Mouse (Mus musculus) lung, embryonic 16.5 days (tissue): ENCODE results near the gene Fam8a1. TPM values are rescaled to one million over a fixed set of nuclear protein-coding genes. Genes with fewer than 3 reads are reported as not detected.

ENCODE experiments used
- ATAC-seq: fragments of 200-750 bp; cut with Nextera tagmentation; 2 replicates; pipeline ENCODE4 v1.8.0; 2017; ENCODE audit warnings: low read depth, mild to moderate bottlenecking, moderate library complexity
- H3K27ac ChIP-seq: fragments of 300-500 bp; sonication (generic); 2 replicates; pipeline ENCODE4 v1.5.1; 2014; ENCODE audit warnings: mild to moderate bottlenecking, control low read depth, low read length
- H3K27me3 ChIP-seq: fragments of 300-500 bp; sonication (generic); 2 replicates; pipeline ENCODE4 v1.6.1; 2014; ENCODE audit warnings: low read depth, low read length, mixed read lengths; ENCODE audit not compliant: control insufficient read depth, insufficient read depth
- H3K36me3 ChIP-seq: fragments of 300-500 bp; sonication (generic); 2 replicates; pipeline ENCODE4 v1.6.1; 2014; ENCODE audit warnings: low read length; ENCODE audit not compliant: control insufficient read depth, insufficient read depth
- H3K4me1 ChIP-seq: fragments of 300-500 bp; sonication (generic); replicated peaks from 2 replicates; pipeline ENCODE4 v1.6.1; 2014; ENCODE audit warnings: low read length, mixed read lengths; ENCODE audit not compliant: control insufficient read depth, insufficient read depth
- H3K4me2 ChIP-seq: fragments of 300-500 bp; sonication (generic); 2 replicates; pipeline ENCODE4 v1.6.1; 2014; ENCODE audit warnings: low read depth, low read length, control low read depth
- H3K4me3 ChIP-seq: fragments of 300-500 bp; sonication (generic); 2 replicates; pipeline ENCODE4 v1.5.1; 2014; ENCODE audit warnings: mild to moderate bottlenecking, low read length, control low read depth
- H3K9ac ChIP-seq: fragments of 300-500 bp; sonication (generic); 2 replicates; pipeline ENCODE4 v1.6.1; 2014; ENCODE audit warnings: low read length, control low read depth
- H3K9me3 ChIP-seq: fragments of 300-500 bp; sonication (generic); 2 replicates; pipeline ENCODE4 v1.6.1; 2016; ENCODE audit warnings: low read length; ENCODE audit not compliant: control insufficient read depth
- WGBS: fragments of 180-500 bp; shearing (Covaris S2); extraction: QIAGEN DNeasy Blood & Tissue Kit; methylation state at CpG from one replicate; pipeline ENCODE4 v1.1.7; 2014; 5-methylcytosine and 5-hydroxymethylcytosine counted together
- polyA plus RNA-seq: library from polyadenylated mRNA; unstranded; fragments of >200 nt; fragmentation: Nextera tagmentation; extraction: Ambion mirVana; gene quantifications from 2 replicates; pipeline ENCODE4 v1.2.1, GENCODE M21; 2015

Gene Fam8a1
- polyA plus RNA-seq, 1 experiment from 2014 or later = 6.7 TPM

- Histone ChIP-seq H3K9ac (no peak overlapping the region), H3K27me3 (no peaks in the 10 kb centered on the region), H3K27ac (no peak overlapping the region), H3K4me2 (no peak overlapping the region), H3K4me3 (no peak overlapping the region), H3K4me1 (no peaks in the 10 kb centered on the region; the same call in 1 of the 2 replicates), H3K36me3 (no peaks in the 10 kb centered on the region), H3K9me3 (peaks cover 2% of the 10 kb centered on the region; the same call in 1 of the 2 replicates)
- 32% methylated on average over 4 of the region's 4 CpGs for WGBS
- ATAC-seq = no peak
Measured at GRCm38 (mm10) chr13:46663461-46663964, 5.8 kb upstream of the Fam8a1 start.

- WGBS = under 1% methylated on average over 42 of the region's 96 CpGs
- no peaks in the 10 kb centered on the region for H3K27me3 ChIP-seq
- H3K4me1 ChIP-seq = peaks cover 8% of the 10 kb centered on the region
- H3K4me3 ChIP-seq = peak overlapping the region; percentile 90
- peak overlapping the region; percentile 72 for H3K27ac ChIP-seq
- H3K9ac ChIP-seq = peak overlapping the region; percentile 90
- peak; percentile 75 for ATAC-seq
- H3K36me3 ChIP-seq = peaks cover 5% of the 10 kb centered on the region
- no peaks in the 10 kb centered on the region for H3K9me3 ChIP-seq
- H3K4me2 ChIP-seq = peak overlapping the region; percentile 90
Measured at GRCm38 (mm10) chr13:46669620-46670271, 424 bp downstream of the Fam8a1 start.

GRCm38 (mm10) chr13:46670514-46670913 is 1.2 kb downstream of the Fam8a1 start:
- H3K9ac ChIP-seq = peak overlapping the region; percentile 90
- H3K4me2 ChIP-seq = peak overlapping the region; percentile 90
- H3K27me3 ChIP-seq = no peaks in the 10 kb centered on the region
- H3K36me3 ChIP-seq = peaks cover 5% of the 10 kb centered on the region
- no peaks in the 10 kb centered on the region for H3K9me3 ChIP-seq
- H3K4me1 ChIP-seq = peaks cover 8% of the 10 kb centered on the region
- no peak for ATAC-seq
- no peak overlapping the region for H3K27ac ChIP-seq
- H3K4me3 ChIP-seq = peak overlapping the region; percentile 90
- 53% methylated on average over 9 of the region's 9 CpGs for WGBS

GRCm38 (mm10) chr13:46674601-46675000 is 5.3 kb downstream of the Fam8a1 start:
- Histone ChIP-seq H3K9ac (no peak overlapping the region), H3K36me3 (peaks cover 16% of the 10 kb centered on the region), H3K27ac (no peak overlapping the region), H3K9me3 (no peaks in the 10 kb centered on the region), H3K4me2 (no peak overlapping the region), H3K4me3 (no peak overlapping the region), H3K4me1 (peaks cover 8% of the 10 kb centered on the region), H3K27me3 (no peaks in the 10 kb centered on the region)
- ATAC-seq = no peak
- WGBS = 77% methylated on average over 2 of the region's 2 CpGs

GRCm38 (mm10) chr13:46677721-46678120 is 8.4 kb downstream of the Fam8a1 start:
- Histone ChIP-seq H3K9me3 (no peaks in the 10 kb centered on the region), H3K27ac (no peak overlapping the region), H3K27me3 (no peaks in the 10 kb centered on the region), H3K9ac (no peak overlapping the region), H3K4me2 (no peak overlapping the region), H3K4me1 (no peaks in the 10 kb centered on the region), H3K36me3 (peaks cover 24% of the 10 kb centered on the region), H3K4me3 (no peak overlapping the region)
- no peak for ATAC-seq
- 84% methylated on average over 4 of the region's 4 CpGs for WGBS

GRCm38 (mm10) chr13:46682921-46683320 is 13.6 kb downstream of the Fam8a1 start:
- ATAC-seq = no peak
- Histone ChIP-seq H3K4me2 (no peak overlapping the region), H3K9ac (no peak overlapping the region), H3K27me3 (no peaks in the 10 kb centered on the region), H3K27ac (no peak overlapping the region), H3K9me3 (no peaks in the 10 kb centered on the region), H3K4me3 (no peak overlapping the region), H3K36me3 (peaks cover 35% of the 10 kb centered on the region), H3K4me1 (no peaks in the 10 kb centered on the region)
- 71% methylated on average over 2 of the region's 2 CpGs for WGBS

GRCm38 (mm10) chr13:46683370-46683769 is 14.0 kb downstream of the Fam8a1 start:
- WGBS = 81% methylated on average over 1 of the region's 1 CpGs
- Histone ChIP-seq H3K4me2 (no peak overlapping the region), H3K27ac (no peak overlapping the region), H3K36me3 (peaks cover 32% of the 10 kb centered on the region), H3K4me3 (no peak overlapping the region), H3K27me3 (no peaks in the 10 kb centered on the region), H3K4me1 (no peaks in the 10 kb centered on the region), H3K9me3 (no peaks in the 10 kb centered on the region), H3K9ac (no peak overlapping the region)
- ATAC-seq = no peak

GRCm38 (mm10) chr13:46690559-46691241 is 21.4 kb downstream of the Fam8a1 start:
- Histone ChIP-seq H3K27me3 (no peaks in the 10 kb centered on the region), H3K4me1 (no peaks in the 10 kb centered on the region), H3K9ac (no peak overlapping the region), H3K9me3 (no peaks in the 10 kb centered on the region), H3K36me3 (peaks cover 29% of the 10 kb centered on the region), H3K27ac (no peak overlapping the region), H3K4me3 (no peak overlapping the region), H3K4me2 (no peak overlapping the region)
- 80% methylated on average over 4 of the region's 4 CpGs for WGBS
- no peak for ATAC-seq

- no peak for ATAC-seq
- no peak overlapping the region for H3K9ac ChIP-seq
- WGBS = 92% methylated on average over 1 of the region's 1 CpGs
- H3K4me3 ChIP-seq = no peak overlapping the region
- no peak overlapping the region for H3K27ac ChIP-seq
- no peak overlapping the region for H3K4me2 ChIP-seq
- H3K9me3 ChIP-seq = no peaks in the 10 kb centered on the region
- no peaks in the 10 kb centered on the region for H3K27me3 ChIP-seq
- H3K36me3 ChIP-seq = peaks cover 19% of the 10 kb centered on the region
- H3K4me1 ChIP-seq = no peaks in the 10 kb centered on the region
Measured at GRCm38 (mm10) chr13:46695296-46695908, 26.1 kb downstream of the Fam8a1 start.
